In the genomic region with DNA sequence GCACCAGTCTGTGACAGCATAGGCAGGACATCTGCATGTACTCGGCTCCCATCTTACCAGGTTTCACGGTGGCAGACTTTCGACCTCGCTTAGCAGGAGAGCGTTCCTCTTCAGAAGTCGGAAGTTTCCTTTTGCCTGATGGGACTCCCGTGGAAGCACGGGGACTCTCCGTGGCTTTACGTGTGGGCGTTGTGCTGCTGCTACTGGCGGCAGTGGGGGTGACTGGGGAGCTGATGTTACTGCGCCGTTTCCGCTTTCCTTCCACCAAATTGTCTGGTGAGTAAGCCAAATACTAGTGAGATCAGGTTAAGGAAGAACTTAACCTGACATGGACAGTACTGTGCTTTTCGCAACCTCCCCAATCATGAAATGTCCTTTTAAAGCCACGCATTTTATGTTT, we compare ENCODE assay signal across 27 mouse cellular contexts. TPM values are rescaled to one million over a fixed set of nuclear protein-coding genes. Genes with fewer than 3 reads are reported as not detected.
DNase-seq lines count a peak whose midpoint lies in the region; ATAC-seq and TF ChIP-seq lines count a peak whose summit lies in the region.
"Had no signal": no experiment of that assay in that cellular context is flagged by ENCODE, and none has a peak within 500 bp of the region (broad histone marks: within the 10 kb centered on the region; RNA-seq: fewer than 3 reads in every experiment).

No protein-coding gene starts in this region.

- no peak overlapping the region for H3K9ac ChIP-seq in forebrain, embryonic 11.5 days (ENCODE audit: low read length)
- no peak overlapping the region for H3K9ac ChIP-seq in forebrain, postnatal 0 days
- H3K9ac ChIP-seq: embryonic facial prominence, embryonic 13.5 days; embryonic facial prominence, embryonic 15.5 days; forebrain, embryonic 13.5 days; forebrain, embryonic 15.5 days had no signal

- no peak for TF ChIP-seq CTCF in forebrain, postnatal 0 days (IDR thresholded peaks at IDR 0.05; ENCODE audit: low read depth)

- 95% methylated on average over 17 of the region's 17 CpGs for WGBS in forebrain, embryonic 11.5 days
- 96% methylated on average over 17 of the region's 17 CpGs for WGBS in forebrain, postnatal 0 days

- H3K4me3 ChIP-seq in forebrain, embryonic 11.5 days (ENCODE audit: low read depth, low read length), result no peak overlapping the region
- H3K4me3 ChIP-seq in forebrain, postnatal 0 days (ENCODE audit: low read depth, low read length), result no peak overlapping the region
- H3K4me3 ChIP-seq: embryonic facial prominence, embryonic 13.5 days; embryonic facial prominence, embryonic 15.5 days; erythroblast, embryonic 14.5 days; forebrain, embryonic 10.5 days; forebrain, embryonic 13.5 days; forebrain, embryonic 15.5 days had no signal

- no peaks in the 10 kb centered on the region; the same call in 1 of the 2 replicates for H3K4me1 ChIP-seq in forebrain, embryonic 11.5 days (replicated peaks; ENCODE audit: control insufficient read depth, insufficient read depth, low read length)
- H3K4me1 ChIP-seq in forebrain, postnatal 0 days (ENCODE audit: insufficient read depth), result no peaks in the 10 kb centered on the region
- H3K4me1 ChIP-seq: embryonic facial prominence, embryonic 13.5 days; embryonic facial prominence, embryonic 15.5 days; forebrain, embryonic 13.5 days; forebrain, embryonic 15.5 days had no signal

- no peaks in the 10 kb centered on the region for H3K27me3 ChIP-seq in forebrain, embryonic 11.5 days (ENCODE audit: control insufficient read depth, insufficient read depth, low read length)
- H3K27me3 ChIP-seq in forebrain, postnatal 0 days (ENCODE audit: insufficient read depth, low read length), result no peaks in the 10 kb centered on the region
- H3K27me3 ChIP-seq: CH12.LX; embryonic facial prominence, embryonic 13.5 days; embryonic facial prominence, embryonic 15.5 days; forebrain, embryonic 13.5 days; forebrain, embryonic 15.5 days; Patski had no signal

- peaks cover 17% of the 10 kb centered on the region for H3K36me3 ChIP-seq in forebrain, embryonic 11.5 days (ENCODE audit: control insufficient read depth, insufficient read depth, low read length)
- peaks cover 93% of the 10 kb centered on the region for H3K36me3 ChIP-seq in forebrain, postnatal 0 days (ENCODE audit: insufficient read depth)

- peak; percentile 41 for DNase-seq in forebrain, embryonic 11.5 days (ENCODE audit: low spot score)
- DNase-seq in forebrain, postnatal 0 days, result no peak
- DNase-seq in heart, adult 11 months, result peak; percentile 83
- no peak for DNase-seq in heart, adult 18-20 months
- peak; percentile 59 for DNase-seq in brain, adult 2 months (ENCODE audit: low read depth, low spot score)
- DNase-seq: adrenal gland, adult 8-10 months; adrenal gland, postnatal 14 days; adrenal gland, postnatal 36 days; B cell, adult 2 months; cerebellum, adult 11 months; cerebellum, adult 18-20 months; cerebellum, adult 8-10 months; cerebellum, adult 9-11 months; cerebellum, postnatal 14 days; cerebellum, postnatal 36 days; embryo, embryonic 11 days had no signal

- no peak overlapping the region for H3K27ac ChIP-seq in forebrain, embryonic 11.5 days (ENCODE audit: low read depth, low read length)
- H3K27ac ChIP-seq in forebrain, postnatal 0 days (ENCODE audit: low read depth, low read length), result no peak overlapping the region
- H3K27ac ChIP-seq: embryonic facial prominence, embryonic 13.5 days; embryonic facial prominence, embryonic 15.5 days; forebrain, embryonic 10.5 days; forebrain, embryonic 13.5 days; forebrain, embryonic 15.5 days had no signal

- H3K4me2 ChIP-seq in forebrain, embryonic 11.5 days (ENCODE audit: low read depth, low read length, severe bottlenecking), result no peak overlapping the region
- no peak overlapping the region for H3K4me2 ChIP-seq in forebrain, postnatal 0 days (ENCODE audit: low read depth)
- H3K4me2 ChIP-seq: embryonic facial prominence, embryonic 13.5 days; embryonic facial prominence, embryonic 15.5 days; forebrain, embryonic 13.5 days; forebrain, embryonic 15.5 days had no signal

- ATAC-seq in forebrain, embryonic 11.5 days (replicated peaks; ENCODE audit: low FRiP score), result no peak
- no peak for ATAC-seq in forebrain, postnatal 0 days
- ATAC-seq: activated CD4-positive, CD25-positive, alpha-beta regulatory T cell, adult 4 months; CD4-positive, CD25-positive, alpha-beta regulatory T cell, adult 4 months; forebrain, embryonic 13.5 days; forebrain, embryonic 15.5 days; Patski had no signal

- H3K9me3 ChIP-seq in forebrain, embryonic 11.5 days (ENCODE audit: control insufficient read depth, low read length), result no peaks in the 10 kb centered on the region
- no peaks in the 10 kb centered on the region for H3K9me3 ChIP-seq in forebrain, postnatal 0 days (ENCODE audit: low read length)
- H3K9me3 ChIP-seq: embryonic facial prominence, embryonic 13.5 days; embryonic facial prominence, embryonic 15.5 days; forebrain, embryonic 10.5 days; forebrain, embryonic 13.5 days; forebrain, embryonic 15.5 days; G1E had no signal

RNA-seq across cellular contexts. Expression of a gene that starts 33.4 kb away (rescaled TPM):
- polyA plus RNA-seq in forebrain, embryonic 11.5 days (2014; fragmentation: Nextera tagmentation; extraction: Ambion mirVana), result 15.4 and 15.6 TPM in 2 replicates
- 7.4 and 8.0 TPM in 2 replicates for total RNA-seq in forebrain, postnatal 0 days (2014; rRNA removed)
- polyA plus RNA-seq in forebrain, postnatal 0 days (2015; fragmentation: Nextera tagmentation; extraction: Ambion mirVana), result 3.5 and 4.9 TPM in 2 replicates
- total RNA-seq in heart, adult 18-20 months (2021), result 1 to 10 TPM; 5.8 to 6.8 TPM

RNA-seq across cellular contexts. Expression of a gene that starts 33.8 kb away (rescaled TPM):
- polyA plus RNA-seq in forebrain, embryonic 11.5 days (2014; fragmentation: Nextera tagmentation; extraction: Ambion mirVana), result 84.5 and 84.8 TPM in 2 replicates
- 26.1 and 29.7 TPM in 2 replicates for total RNA-seq in forebrain, postnatal 0 days (2014; rRNA removed)
- 12.4 and 18.5 TPM in 2 replicates for polyA plus RNA-seq in forebrain, postnatal 0 days (2015; fragmentation: Nextera tagmentation; extraction: Ambion mirVana)
- total RNA-seq in heart, adult 18-20 months (2021), result 10 to 100 TPM; 16.4 to 21.3 TPM

Comparison
In these comparisons a context has a peak if more than half of its experiments do, and no peak if none do; other contexts are left out.
1. DNase-seq: peak in forebrain, embryonic 11.5 days (single experiment), heart, adult 11 months (single experiment) and brain, adult 2 months (single experiment); none in forebrain, postnatal 0 days (single experiment) and heart, adult 18-20 months (0 of 2).